Mouse (Mus musculus): Measurements from ENCODE around the gene Tbc1d24. TPM values are rescaled to one million over a fixed set of nuclear protein-coding genes. Genes with fewer than 3 reads are reported as not detected.

Tbc1d24 gene
- 5.5 and 8.6 TPM in 2 replicates for polyA plus RNA-seq (2015; fragmentation: Nextera tagmentation; extraction: Ambion mirVana)

DNA sequence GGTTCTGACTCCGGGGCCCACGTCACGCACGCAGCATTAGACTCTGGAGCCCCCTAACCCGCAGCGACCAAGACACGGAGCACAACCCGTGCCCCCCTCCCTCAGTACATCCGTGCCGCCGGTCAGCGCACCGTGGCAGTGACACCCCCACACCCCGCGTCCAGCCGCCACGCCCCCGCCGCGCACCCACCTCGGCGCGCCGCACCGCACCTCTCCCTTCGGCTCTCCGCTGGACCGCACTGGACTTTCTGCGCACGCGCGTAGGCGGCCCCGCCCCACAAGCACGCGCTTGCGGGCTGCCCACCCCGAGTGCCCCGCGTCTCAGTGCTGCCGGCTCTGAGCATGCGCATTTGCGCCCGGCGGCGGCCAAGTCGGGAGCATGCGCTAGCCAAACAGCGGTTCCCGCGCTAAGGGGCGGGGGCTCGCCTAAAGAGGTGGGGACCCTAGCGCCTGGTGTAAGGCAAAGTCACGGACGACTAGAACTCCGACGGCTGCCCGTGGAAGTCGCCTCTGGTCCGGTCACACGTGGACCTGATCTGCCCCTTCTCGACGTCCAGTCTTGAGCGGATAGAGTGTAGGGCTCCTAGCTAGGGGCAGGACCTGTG is at the start of gene Tbc1d24:
TSS of gene Tbc1d24 (minus strand) at position 279 of the 605 bp plus-strand sequence.
- H3K4me2 ChIP-seq (replicated peaks) = peak within 1 kb of the TSS; percentile 90
- peak within 1 kb of the TSS; percentile 76 for H3K9ac ChIP-seq
- under 1% methylated on average over 46 of the region's 65 CpGs for WGBS
- H3K27ac ChIP-seq (replicated peaks) = peak within 1 kb of the TSS; percentile 71
- H3K36me3 ChIP-seq = no peaks in the 10 kb centered on the region
- H3K4me3 ChIP-seq (replicated peaks) = peak within 1 kb of the TSS; percentile 72
- no peaks in the 10 kb centered on the region for H3K27me3 ChIP-seq
- no peaks in the 10 kb centered on the region for H3K9me3 ChIP-seq (replicated peaks)
- H3K4me1 ChIP-seq = peaks cover 73% of the 10 kb centered on the region
- ATAC-seq (ENCODE audit: insufficient number of reproducible peaks, low FRiP score, low TSS enrichment, low read depth) = peak; percentile 70

- H3K4me1 ChIP-seq = peaks cover 16% of the 10 kb centered on the region
- no peak for ATAC-seq (ENCODE audit: insufficient number of reproducible peaks, low FRiP score, low TSS enrichment, low read depth)
- no peak overlapping the region for H3K4me3 ChIP-seq (replicated peaks)
- H3K27me3 ChIP-seq = no peaks in the 10 kb centered on the region
- no peak overlapping the region for H3K9ac ChIP-seq
- peaks cover 16% of the 10 kb centered on the region for H3K36me3 ChIP-seq
- no peaks in the 10 kb centered on the region for H3K9me3 ChIP-seq (replicated peaks)
- no peak overlapping the region for H3K27ac ChIP-seq (replicated peaks)
- H3K4me2 ChIP-seq (replicated peaks) = no peak overlapping the region
- 94% methylated on average over 2 of the region's 2 CpGs for WGBS
Measured at GRCm38 (mm10) chr17:24252329-24252728, 47.0 kb upstream of the Tbc1d24 start.

GRCm38 (mm10) chr17:24251320-24252069 is 46.1 kb upstream of the Tbc1d24 start, which contains the start of gene Ccnf:
Gene Ccnf, minus strand, starts transcription at chr17:24251484.
- Histone ChIP-seq H3K9ac (peak within 1 kb of the TSS; percentile 70), H3K4me1 (peaks cover 16% of the 10 kb centered on the region), H3K4me2 (replicated peaks) (peak within 1 kb of the TSS; percentile 59), H3K9me3 (replicated peaks) (no peaks in the 10 kb centered on the region), H3K27me3 (no peaks in the 10 kb centered on the region), H3K4me3 (replicated peaks) (peak within 1 kb of the TSS; percentile 84), H3K27ac (replicated peaks) (peak within 1 kb of the TSS; percentile 71), H3K36me3 (peaks cover 17% of the 10 kb centered on the region)
- under 1% methylated on average over 48 of the region's 48 CpGs for WGBS
- peak; percentile 100 for ATAC-seq (ENCODE audit: insufficient number of reproducible peaks, low FRiP score, low TSS enrichment, low read depth)

- peak overlapping the region; percentile 84 for H3K4me3 ChIP-seq (replicated peaks)
- H3K27me3 ChIP-seq = no peaks in the 10 kb centered on the region
- no peaks in the 10 kb centered on the region for H3K9me3 ChIP-seq (replicated peaks)
- H3K36me3 ChIP-seq = peaks cover 21% of the 10 kb centered on the region
- under 1% methylated on average over 32 of the region's 32 CpGs for WGBS
- H3K9ac ChIP-seq = peak overlapping the region; percentile 70
- H3K27ac ChIP-seq (replicated peaks) = peak overlapping the region; percentile 71
- peaks cover 16% of the 10 kb centered on the region for H3K4me1 ChIP-seq
- peak overlapping the region; percentile 59 for H3K4me2 ChIP-seq (replicated peaks)
- no peak for ATAC-seq (ENCODE audit: insufficient number of reproducible peaks, low FRiP score, low TSS enrichment, low read depth)
Measured at GRCm38 (mm10) chr17:24250988-24251319, 45.6 kb upstream of the Tbc1d24 start.

DNA sequence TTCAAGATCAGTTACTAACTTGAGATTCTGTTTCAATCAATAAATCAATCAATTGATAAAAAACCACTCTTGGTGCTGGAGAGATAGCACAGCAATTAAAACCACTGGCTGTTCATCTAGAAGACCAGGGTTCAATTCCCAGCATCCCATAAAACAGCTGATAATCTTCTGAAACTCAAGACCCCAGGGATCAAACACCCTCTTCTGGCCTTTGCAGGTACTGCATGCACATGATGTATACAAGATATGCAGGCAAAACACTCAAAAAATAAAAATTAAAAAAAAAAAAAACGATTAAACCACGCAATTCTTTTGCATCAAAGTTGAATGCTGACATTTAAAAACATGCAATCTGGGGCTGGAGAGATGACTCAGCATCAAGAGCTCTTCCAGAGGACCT is 43.3 kb upstream of the Tbc1d24 start:
- 97% methylated on average over 2 of the region's 2 CpGs for WGBS
- H3K9ac ChIP-seq = no peak overlapping the region
- ATAC-seq (ENCODE audit: insufficient number of reproducible peaks, low FRiP score, low TSS enrichment, low read depth) = no peak
- H3K4me3 ChIP-seq (replicated peaks) = no peak overlapping the region
- no peak overlapping the region for H3K27ac ChIP-seq (replicated peaks)
- H3K4me1 ChIP-seq = peaks cover 16% of the 10 kb centered on the region
- peaks cover 39% of the 10 kb centered on the region for H3K36me3 ChIP-seq
- no peaks in the 10 kb centered on the region for H3K27me3 ChIP-seq
- 0 out of 2 replicates have a peak, but pooled peaks cover 4% of the 10 kb centered on the region for H3K9me3 ChIP-seq (replicated peaks)
- H3K4me2 ChIP-seq (replicated peaks) = no peak overlapping the region

DNA sequence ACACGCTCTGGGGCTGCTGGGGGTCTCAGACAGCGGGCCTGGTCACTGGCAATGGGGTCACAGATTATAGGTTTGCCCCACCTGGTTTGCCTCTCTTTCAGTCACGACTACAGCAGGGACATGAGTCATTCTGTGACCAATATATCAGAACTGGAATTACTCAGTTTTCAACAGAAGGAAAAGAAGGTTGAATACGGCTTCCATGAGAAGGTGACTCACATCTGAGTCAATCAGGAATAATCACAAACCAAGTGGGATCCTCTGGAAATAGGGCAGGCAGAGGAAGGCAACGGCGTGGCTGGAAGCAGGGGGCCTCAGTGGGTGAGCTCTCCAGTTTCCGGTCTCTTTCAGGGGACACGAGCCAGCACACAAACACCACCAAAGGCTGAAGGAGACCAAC is 38.7 kb upstream of the Tbc1d24 start:
- ATAC-seq (ENCODE audit: insufficient number of reproducible peaks, low FRiP score, low TSS enrichment, low read depth) = no peak

GRCm38 (mm10) chr17:24243311-24243969 is 38.1 kb upstream of the Tbc1d24 start:
- no peak overlapping the region for H3K27ac ChIP-seq (replicated peaks)
- no peak for ATAC-seq (ENCODE audit: insufficient number of reproducible peaks, low FRiP score, low TSS enrichment, low read depth)
- 0 out of 2 replicates have a peak, but pooled peaks cover 4% of the 10 kb centered on the region for H3K9me3 ChIP-seq (replicated peaks)
- no peak overlapping the region for H3K4me2 ChIP-seq (replicated peaks)
- H3K4me1 ChIP-seq = no peaks in the 10 kb centered on the region
- no peak overlapping the region for H3K4me3 ChIP-seq (replicated peaks)
- no peaks in the 10 kb centered on the region for H3K27me3 ChIP-seq
- H3K9ac ChIP-seq = no peak overlapping the region
- WGBS = 90% methylated on average over 4 of the region's 4 CpGs
- peaks cover 82% of the 10 kb centered on the region for H3K36me3 ChIP-seq

More for the DNA sequence above, 38.7 kb upstream of the Tbc1d24 start:
- peaks cover 82% of the 10 kb centered on the region for H3K36me3 ChIP-seq
- no peak overlapping the region for H3K27ac ChIP-seq (replicated peaks)
- 97% methylated on average over 8 of the region's 8 CpGs for WGBS
- no peak overlapping the region for H3K9ac ChIP-seq
- no peak overlapping the region for H3K4me3 ChIP-seq (replicated peaks)
- no peak overlapping the region for H3K4me2 ChIP-seq (replicated peaks)
- 0 out of 2 replicates have a peak, but pooled peaks cover 4% of the 10 kb centered on the region for H3K9me3 ChIP-seq (replicated peaks)
- H3K27me3 ChIP-seq = no peaks in the 10 kb centered on the region
- no peaks in the 10 kb centered on the region for H3K4me1 ChIP-seq

- Histone ChIP-seq H3K4me2 (replicated peaks) (no peak overlapping the region), H3K9ac (no peak overlapping the region), H3K4me1 (no peaks in the 10 kb centered on the region), H3K36me3 (peaks cover 95% of the 10 kb centered on the region), H3K9me3 (replicated peaks) (no peaks in the 10 kb centered on the region), H3K4me3 (replicated peaks) (no peak overlapping the region), H3K27ac (replicated peaks) (no peak overlapping the region), H3K27me3 (no peaks in the 10 kb centered on the region)
- 93% methylated on average over 7 of the region's 7 CpGs for WGBS
- no peak for ATAC-seq (ENCODE audit: insufficient number of reproducible peaks, low FRiP score, low TSS enrichment, low read depth)
Measured at GRCm38 (mm10) chr17:24236921-24237320, 31.6 kb upstream of the Tbc1d24 start.

GRCm38 (mm10) chr17:24236479-24236878 is 31.1 kb upstream of the Tbc1d24 start:
- H3K36me3 ChIP-seq = peaks cover 93% of the 10 kb centered on the region
- H3K4me2 ChIP-seq (replicated peaks) = no peak overlapping the region
- H3K27ac ChIP-seq (replicated peaks) = no peak overlapping the region
- H3K4me1 ChIP-seq = no peaks in the 10 kb centered on the region
- no peak for ATAC-seq (ENCODE audit: insufficient number of reproducible peaks, low FRiP score, low TSS enrichment, low read depth)
- no peak overlapping the region for H3K9ac ChIP-seq
- WGBS = 97% methylated on average over 1 of the region's 1 CpGs
- no peaks in the 10 kb centered on the region for H3K9me3 ChIP-seq (replicated peaks)
- H3K27me3 ChIP-seq = no peaks in the 10 kb centered on the region
- H3K4me3 ChIP-seq (replicated peaks) = no peak overlapping the region

- Histone ChIP-seq H3K9ac (no peak overlapping the region), H3K4me3 (replicated peaks) (no peak overlapping the region), H3K4me2 (replicated peaks) (no peak overlapping the region), H3K4me1 (no peaks in the 10 kb centered on the region), H3K9me3 (replicated peaks) (no peaks in the 10 kb centered on the region), H3K27ac (replicated peaks) (no peak overlapping the region), H3K27me3 (no peaks in the 10 kb centered on the region), H3K36me3 (peaks cover 88% of the 10 kb centered on the region)
- no peak for ATAC-seq (ENCODE audit: insufficient number of reproducible peaks, low FRiP score, low TSS enrichment, low read depth)
- 87% methylated on average over 5 of the region's 7 CpGs for WGBS
Measured at GRCm38 (mm10) chr17:24227941-24228340, 22.6 kb upstream of the Tbc1d24 start.

DNA sequence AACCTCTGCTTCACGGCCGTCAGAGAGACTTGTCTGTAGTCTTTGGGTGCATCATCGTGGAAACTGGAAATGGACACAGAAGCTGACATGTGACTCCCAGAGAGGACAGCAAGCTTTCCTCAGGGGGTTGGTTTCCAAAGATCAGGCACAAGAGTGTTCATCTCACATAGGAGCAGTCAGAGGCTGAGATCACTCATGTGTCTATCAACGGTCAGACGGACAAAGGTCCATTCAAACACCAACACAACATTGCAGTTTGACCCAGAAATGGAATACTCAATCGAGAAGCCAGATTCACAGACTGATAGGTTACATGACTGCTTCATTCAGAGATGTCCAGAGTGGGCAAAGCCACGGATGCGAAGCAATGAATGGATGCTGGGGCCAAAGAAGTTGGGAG is 21.4 kb upstream of the Tbc1d24 start:
- H3K27me3 ChIP-seq = no peaks in the 10 kb centered on the region
- H3K27ac ChIP-seq (replicated peaks) = no peak overlapping the region
- WGBS = 94% methylated on average over 8 of the region's 8 CpGs
- no peak overlapping the region for H3K9ac ChIP-seq
- H3K4me1 ChIP-seq = no peaks in the 10 kb centered on the region
- no peak for ATAC-seq (ENCODE audit: insufficient number of reproducible peaks, low FRiP score, low TSS enrichment, low read depth)
- no peak overlapping the region for H3K4me3 ChIP-seq (replicated peaks)
- no peak overlapping the region for H3K4me2 ChIP-seq (replicated peaks)
- H3K36me3 ChIP-seq = peaks cover 80% of the 10 kb centered on the region
- no peaks in the 10 kb centered on the region for H3K9me3 ChIP-seq (replicated peaks)

All from embryonic facial prominence, embryonic 15.5 days (tissue).